Mouse (Mus musculus): ENCODE measurements at regions not wholly inside any gene's neighbourhood (a gene's known extent, or its start where the extent isn't known, plus 50 kb on each side); places are given as distances from the start of the nearest gene placed in this dataset.
"Not testable (repeated sequence)": the region's sequence is repeated elsewhere in the genome, so short reads cannot be mapped to it uniquely, and the experiment has no call there.

- DNase-seq (ENCODE audit: low spot score in 2 of 2), result no peak
Observed at GRCm38 (mm10) chr10:70866737-70867136, 211.0 kb upstream of the Phyhipl start.

GRCm38 (mm10) chr10:70864650-70865049, 208.9 kb upstream of the Phyhipl start:
- no peak for DNase-seq (ENCODE audit: low spot score in 2 of 2)

GRCm38 (mm10) chr10:70862022-70862335, 206.2 kb upstream of the Phyhipl start:
- DNase-seq (ENCODE audit: low spot score in 2 of 2), result no peak

GRCm38 (mm10) chr10:70861131-70862021, 205.6 kb upstream of the Phyhipl start:
- no peak for DNase-seq (ENCODE audit: low spot score in 2 of 2)

- no peak for DNase-seq (ENCODE audit: low spot score in 2 of 2)
Observed at GRCm38 (mm10) chr10:70857155-70857820, 201.5 kb upstream of the Phyhipl start.

- DNase-seq (ENCODE audit: low spot score in 2 of 2), result no peak
Observed at GRCm38 (mm10) chr10:70855948-70856347, 200.2 kb upstream of the Phyhipl start.

- DNase-seq (ENCODE audit: low spot score in 2 of 2), result no peak
Observed at GRCm38 (mm10) chr10:70853614-70854013, 197.8 kb upstream of the Phyhipl start.

GRCm38 (mm10) chr10:70848141-70848540, 192.4 kb upstream of the Phyhipl start:
- DNase-seq (ENCODE audit: low spot score in 2 of 2), result no peak

- DNase-seq (ENCODE audit: low spot score in 2 of 2), result no peak
Observed at GRCm38 (mm10) chr10:70847341-70847882, 191.6 kb upstream of the Phyhipl start.

GRCm38 (mm10) chr10:70846281-70847168, 190.8 kb upstream of the Phyhipl start:
- DNase-seq (ENCODE audit: low spot score in 2 of 2), result no peak

GRCm38 (mm10) chr10:70843848-70844247, 188.1 kb upstream of the Phyhipl start:
- DNase-seq (ENCODE audit: low spot score in 2 of 2), result no peak

- DNase-seq (ENCODE audit: low spot score in 2 of 2), result no peak
Observed at GRCm38 (mm10) chr10:70842176-70842838, 186.5 kb upstream of the Phyhipl start.

GRCm38 (mm10) chr10:70841179-70841578, 185.4 kb upstream of the Phyhipl start:
- DNase-seq (ENCODE audit: low spot score in 2 of 2), result not testable (repeated sequence)

- no peak for DNase-seq (ENCODE audit: low spot score in 2 of 2)
Observed at GRCm38 (mm10) chr10:70838147-70838546, 182.4 kb upstream of the Phyhipl start.

- no peak for DNase-seq (ENCODE audit: low spot score in 2 of 2)
Observed at GRCm38 (mm10) chr10:70837326-70837725, 181.6 kb upstream of the Phyhipl start.

- no peak for DNase-seq (ENCODE audit: low spot score in 2 of 2)
Observed at GRCm38 (mm10) chr10:70832616-70833015, 176.9 kb upstream of the Phyhipl start.

- no peak for DNase-seq (ENCODE audit: low spot score in 2 of 2)
Observed at GRCm38 (mm10) chr10:70828217-70828616, 172.5 kb upstream of the Phyhipl start.

- not testable (repeated sequence) for DNase-seq (ENCODE audit: low spot score in 2 of 2)
Observed at GRCm38 (mm10) chr10:70827522-70827921, 171.8 kb upstream of the Phyhipl start.

GRCm38 (mm10) chr10:70826706-70827105, 170.9 kb upstream of the Phyhipl start:
- DNase-seq (ENCODE audit: low spot score in 2 of 2), result no peak

GRCm38 (mm10) chr10:70825451-70825850, 169.7 kb upstream of the Phyhipl start:
- no peak for DNase-seq (ENCODE audit: low spot score in 2 of 2)

- DNase-seq (ENCODE audit: low spot score in 2 of 2), result peak in 1 of 2 experiments; percentile 11
Observed at GRCm38 (mm10) chr10:70824461-70824860, 168.7 kb upstream of the Phyhipl start.

Data from gastrocnemius, postnatal 4 days (tissue).